Mouse (Mus musculus) olfactory bulb, adult 2 months (tissue): ENCODE measurements around the gene Cptp. TPM values are rescaled to one million over a fixed set of nuclear protein-coding genes. Genes with fewer than 3 reads are reported as not detected.

Source experiments
- H3K27ac ChIP-seq: fragments of 200-500 bp; 2 replicates; pipeline ENCODE4 v1.5.1; 2012; ENCODE audit warnings: low read depth, low read length; ENCODE audit not compliant: insufficient read depth
- H3K4me1 ChIP-seq: fragments of 200-500 bp; 2 replicates; pipeline ENCODE4 v1.6.1; 2012; ENCODE audit warnings: low read length; ENCODE audit not compliant: control insufficient read depth, insufficient read depth
- H3K4me3 ChIP-seq: fragments of 200-500 bp; 2 replicates; pipeline ENCODE4 v1.5.1; 2012; ENCODE audit warnings: mild to moderate bottlenecking, low read depth, low read length, moderate library complexity; ENCODE audit not compliant: insufficient read depth
- CTCF ChIP-seq: fragments of 200-500 bp; IDR thresholded peaks from 2 replicates; pipeline ENCODE4 v1.5.1; 2012; ENCODE audit warnings: low read depth, mild to moderate bottlenecking, low read length, moderate library complexity; ENCODE audit not compliant: insufficient read depth
- POLR2A ChIP-seq: fragments of 200-500 bp; IDR thresholded peaks from 2 replicates; pipeline ENCODE4 v1.6.1; 2012; ENCODE audit warnings: mild to moderate bottlenecking, low read depth, low read length, moderate library complexity; ENCODE audit not compliant: insufficient read depth
- WGBS: fragments of 180-500 bp; shearing (Covaris S2); methylation state at CpG from one replicate; pipeline ENCODE4 v1.1.7; 2018; 5-methylcytosine and 5-hydroxymethylcytosine counted together
- polyA plus RNA-seq: library from polyadenylated mRNA; stranded (reverse); fragments of >200 nt; gene quantifications from 2 replicates; pipeline ENCODE4 v1.2.4, GENCODE M21; 2012; ENCODE audit warnings: low replicate concordance; ENCODE audit not compliant: missing spikeins, insufficient read depth, insufficient read length

Gene Cptp
- polyA plus RNA-seq, 1 experiment: not detected

DNA sequence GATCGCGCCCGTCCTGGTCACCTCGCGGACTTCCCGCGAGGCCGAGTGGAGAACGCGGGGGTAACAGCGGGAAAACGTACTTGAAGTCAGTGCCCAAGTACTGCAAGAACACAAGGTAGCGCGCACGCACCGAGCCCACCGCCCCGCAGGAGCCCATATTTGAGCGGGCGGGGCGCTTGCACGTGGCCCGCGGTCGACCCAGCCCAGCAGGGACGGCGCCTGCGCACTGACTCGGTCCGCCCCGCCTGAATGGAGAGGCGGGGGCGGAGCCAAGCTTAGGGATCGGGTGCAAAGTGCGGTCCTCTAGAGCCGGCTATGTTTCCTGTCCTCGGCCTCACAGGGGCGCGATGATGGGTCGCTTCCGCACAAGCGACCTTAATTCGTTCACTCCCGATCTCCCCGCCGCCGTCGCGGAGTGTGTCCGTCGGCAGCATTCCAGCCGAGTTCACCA is 22.3 kb upstream of the Cptp start, which contains the start of the genes Pusl1 and Acap3:
TSS of gene Pusl1 (minus strand) at position 231 of the 451 bp plus-strand sequence.
TSS of gene Acap3 (plus strand) at position 272 of the 451 bp plus-strand sequence.
- WGBS: under 1% methylated on average over 52 of the region's 52 CpGs
- Histone ChIP-seq H3K4me3 (peak within 1 kb of the TSS; percentile 91), H3K27ac (peak within 1 kb of the TSS; percentile 99), H3K4me1 (peaks cover 40% of the 10 kb centered on the region)
- no peak for TF ChIP-seq CTCF
- TF ChIP-seq POLR2A: 0 out of 2 replicates have a peak, but pooled peaks have one; percentile 5

GRCm38 (mm10) chr4:155891011-155891471 is 21.8 kb upstream of the Cptp start:
- peaks cover 40% of the 10 kb centered on the region for H3K4me1 ChIP-seq
- no peak overlapping the region for H3K27ac ChIP-seq
- H3K4me3 ChIP-seq: peak overlapping the region; percentile 91

GRCm38 (mm10) chr4:155889316-155889715 is 20.1 kb upstream of the Cptp start:
- no peak for TF ChIP-seq CTCF
- TF ChIP-seq POLR2A: no peak
- Histone ChIP-seq H3K4me3 (no peak overlapping the region), H3K4me1 (peaks cover 26% of the 10 kb centered on the region), H3K27ac (no peak overlapping the region)
- WGBS: 87% methylated on average over 5 of the region's 5 CpGs

More at GRCm38 (mm10) chr4:155891011-155891471, 21.8 kb upstream of the Cptp start:
- under 1% methylated on average over 34 of the region's 34 CpGs for WGBS
- TF ChIP-seq POLR2A: no peak
- no peak for TF ChIP-seq CTCF

DNA sequence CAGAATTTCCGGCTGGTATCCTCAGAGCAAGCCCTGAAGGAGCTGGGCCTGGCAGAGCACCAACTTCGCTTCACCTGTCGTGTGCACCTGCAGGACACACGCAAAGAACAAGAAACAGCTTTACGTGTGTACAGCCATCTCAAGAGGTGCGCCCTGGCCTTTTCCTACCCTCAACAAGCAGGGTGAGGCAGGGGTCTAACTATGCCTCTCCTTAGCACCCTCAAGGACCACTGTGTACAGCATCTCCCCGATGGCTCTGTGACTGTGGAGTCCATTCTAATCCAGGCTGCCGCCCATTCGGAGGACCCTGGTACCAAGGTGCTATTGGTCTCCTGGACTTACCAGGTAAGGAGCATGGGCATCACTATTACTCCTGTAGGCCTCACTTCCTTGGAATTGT is 18.9 kb upstream of the Cptp start:
- H3K4me3 ChIP-seq: no peak overlapping the region
- WGBS: 95% methylated on average over 9 of the region's 9 CpGs
- no peak for TF ChIP-seq CTCF
- no peak for TF ChIP-seq POLR2A
- no peak overlapping the region for H3K27ac ChIP-seq
- peaks cover 16% of the 10 kb centered on the region for H3K4me1 ChIP-seq

- 86% methylated on average over 10 of the region's 10 CpGs for WGBS
- TF ChIP-seq POLR2A (no peak), CTCF (no peak)
- H3K4me3 ChIP-seq: no peak overlapping the region
- no peak overlapping the region for H3K27ac ChIP-seq
- peaks cover 16% of the 10 kb centered on the region for H3K4me1 ChIP-seq
Measured at GRCm38 (mm10) chr4:155887674-155888073, 18.4 kb upstream of the Cptp start.

GRCm38 (mm10) chr4:155886330-155886729 is 17.1 kb upstream of the Cptp start:
- TF ChIP-seq POLR2A (no peak), CTCF (no peak)
- Histone ChIP-seq H3K4me1 (peaks cover 16% of the 10 kb centered on the region), H3K27ac (no peak overlapping the region), H3K4me3 (no peak overlapping the region)
- 93% methylated on average over 5 of the region's 5 CpGs for WGBS

DNA sequence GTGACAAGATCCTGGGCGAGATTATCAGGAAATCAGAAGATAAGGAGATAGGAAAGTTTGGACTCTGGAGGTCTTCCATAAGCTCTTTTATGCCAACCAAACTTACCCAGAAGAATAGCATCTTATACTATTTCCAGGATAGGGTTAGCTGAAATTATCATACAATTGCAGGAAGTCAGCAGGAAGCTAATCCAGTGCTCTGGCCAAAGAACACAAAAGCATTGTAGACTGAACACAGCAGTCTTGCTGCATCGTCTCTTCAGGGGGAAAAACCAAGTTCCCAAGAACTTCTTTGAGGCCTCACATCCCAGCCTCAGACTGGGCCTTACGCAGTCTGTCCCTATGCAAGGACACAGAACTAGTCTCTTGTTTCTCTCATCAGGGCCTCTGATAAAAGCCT is 14.3 kb upstream of the Cptp start:
- 77% methylated on average over 3 of the region's 3 CpGs for WGBS
- H3K27ac ChIP-seq: no peak overlapping the region
- no peak overlapping the region for H3K4me3 ChIP-seq
- TF ChIP-seq CTCF: no peak
- TF ChIP-seq POLR2A: no peak
- no peaks in the 10 kb centered on the region for H3K4me1 ChIP-seq

- WGBS: 92% methylated on average over 7 of the region's 7 CpGs
Measured at GRCm38 (mm10) chr4:155871404-155871803, 2.2 kb upstream of the Cptp start.

DNA sequence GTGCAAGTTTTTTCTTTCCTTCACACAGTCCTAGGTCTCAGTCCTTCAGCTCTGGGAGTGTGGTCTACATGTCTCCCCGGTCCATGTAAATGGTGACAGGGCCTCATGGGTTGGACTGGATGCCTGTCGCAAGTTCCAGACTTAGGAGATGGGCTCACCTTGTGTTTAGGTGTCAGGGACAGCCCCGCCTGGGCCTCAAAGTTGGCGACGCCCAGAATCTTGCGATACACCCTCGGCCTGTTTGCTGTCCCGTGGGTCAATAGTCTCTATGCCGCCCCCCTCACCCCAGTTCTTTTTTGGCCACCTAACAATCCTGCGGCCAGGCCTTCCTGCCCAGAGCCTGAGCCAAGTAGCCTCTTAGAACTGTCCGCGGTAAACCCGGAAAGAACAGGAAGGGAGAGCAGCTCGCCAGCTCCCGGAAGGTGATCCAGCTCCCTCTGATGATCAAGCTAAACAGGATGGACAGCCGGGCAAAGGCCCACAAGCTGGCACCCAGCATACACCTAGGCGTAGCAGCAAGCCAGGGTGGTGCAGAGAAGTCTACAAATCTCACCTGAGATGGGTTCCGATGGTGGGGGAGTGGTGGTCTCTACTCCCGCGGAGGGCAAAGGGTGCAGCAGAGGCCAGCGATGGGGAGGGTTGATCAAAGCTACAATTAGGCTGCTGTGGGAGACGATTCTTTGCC is 484 bp downstream of the Cptp start:
- Histone ChIP-seq H3K4me3 (peak overlapping the region; percentile 78), H3K4me1 (peaks cover 15% of the 10 kb centered on the region), H3K27ac (no peak overlapping the region)
- 11% methylated on average over 22 of the region's 22 CpGs for WGBS
- TF ChIP-seq CTCF (no peak), POLR2A (no peak)

More at GRCm38 (mm10) chr4:155871404-155871803, 2.2 kb upstream of the Cptp start:
- H3K4me1 ChIP-seq: peaks cover 15% of the 10 kb centered on the region
- no peak overlapping the region for H3K4me3 ChIP-seq
- no peak for TF ChIP-seq CTCF
- TF ChIP-seq POLR2A: no peak
- H3K27ac ChIP-seq: no peak overlapping the region
